23 mouse cellular contexts compared by ENCODE assay signal in genomic region chr5:64716551-64716950, GRCm38 (mm10).
DNase-seq lines count a peak whose midpoint lies in the region; ATAC-seq and TF ChIP-seq lines count a peak whose summit lies in the region.
"Had no signal": no experiment of that assay in that cellular context is flagged by ENCODE, and none has a peak within 500 bp of the region (broad histone marks: within the 10 kb centered on the region; RNA-seq: fewer than 3 reads in every experiment).

No protein-coding gene starts in this region.

- ATAC-seq in megakaryocyte progenitor cell, adult 5-6 weeks (replicated peaks; ENCODE audit: poor library complexity) = peak; percentile 30; the same call in 1 of the 2 replicates
- ATAC-seq in erythroid progenitor cell, adult 5-6 weeks (replicated peaks; ENCODE audit: low FRiP score, poor library complexity, severe bottlenecking) = no peak
- ATAC-seq: activated CD4-positive, CD25-positive, alpha-beta regulatory T cell, adult 4 months; forebrain, embryonic 16.5 days; inflammation-experienced regulatory T-cells, adult 6 months; midbrain, embryonic 16.5 days; Patski had no signal

- TF ChIP-seq POLR2A in bone marrow macrophage, adult 2 months (IDR thresholded peaks at IDR 0.05; ENCODE audit: borderline replicate concordance, low read depth, low read length) = no peak

- H3K27ac ChIP-seq in bone marrow macrophage, adult 2 months (ENCODE audit: insufficient read depth, low read depth, low read length) = peak overlapping the region; percentile 13
- H3K27ac ChIP-seq: embryonic facial prominence, embryonic 15.5 days; hindbrain, embryonic 14.5 days; kidney, postnatal 0 days; left cerebral cortex, adult 2 months had no signal

- TF ChIP-seq CTCF in bone marrow macrophage, adult 2 months (IDR thresholded peaks at IDR 0.05; ENCODE audit: low read depth, low read length) = no peak

- H3K4me3 ChIP-seq in bone marrow macrophage, adult 2 months (ENCODE audit: insufficient read depth, low read length) = no peak overlapping the region
- H3K4me3 ChIP-seq: embryonic facial prominence, embryonic 15.5 days; left cerebral cortex, adult 2 months had no signal

- H3K4me1 ChIP-seq in bone marrow macrophage, adult 2 months (ENCODE audit: control insufficient read depth, insufficient read depth, low read length) = peaks cover 24% of the 10 kb centered on the region
- H3K4me1 ChIP-seq: embryonic facial prominence, embryonic 15.5 days had no signal

- intact Hi-C loops in heart, postnatal 10 days (cut with DNase I) = no loop called here
- intact Hi-C loops in heart, postnatal 36 days (cut with DNase I) = no loop called here

- DNase-seq in heart, adult 11 months = peak; percentile 90
- no peak for DNase-seq in heart, adult 8-10 months (ENCODE audit: low spot score)
- DNase-seq in heart, postnatal 10 days = peak; percentile 39 to 45
- DNase-seq in heart, postnatal 36 days = no peak
- no peak for DNase-seq in cerebellum, adult 9-10 months
- DNase-seq: adrenal gland, postnatal 14 days; cerebellum, adult 8-10 months; gastrocnemius, postnatal 25 days; heart, postnatal 4 days; kidney, adult 18-20 months; lung, embryonic 14.5 days had no signal

Comparison
In these comparisons a context has a peak if more than half of its experiments do, and no peak if none do; other contexts are left out.
1. DNase-seq: peak in heart, adult 11 months (single experiment) and heart, postnatal 10 days (2 of 2); none in heart, adult 8-10 months (single experiment), heart, postnatal 36 days (0 of 2) and cerebellum, adult 9-10 months (single experiment).